Mouse (Mus musculus): ENCODE results near the gene Cd84.
"Not testable (repeated sequence)": the region's sequence is repeated elsewhere in the genome, so short reads cannot be mapped to it uniquely, and the experiment has no call there.

Cd84 gene

DNA sequence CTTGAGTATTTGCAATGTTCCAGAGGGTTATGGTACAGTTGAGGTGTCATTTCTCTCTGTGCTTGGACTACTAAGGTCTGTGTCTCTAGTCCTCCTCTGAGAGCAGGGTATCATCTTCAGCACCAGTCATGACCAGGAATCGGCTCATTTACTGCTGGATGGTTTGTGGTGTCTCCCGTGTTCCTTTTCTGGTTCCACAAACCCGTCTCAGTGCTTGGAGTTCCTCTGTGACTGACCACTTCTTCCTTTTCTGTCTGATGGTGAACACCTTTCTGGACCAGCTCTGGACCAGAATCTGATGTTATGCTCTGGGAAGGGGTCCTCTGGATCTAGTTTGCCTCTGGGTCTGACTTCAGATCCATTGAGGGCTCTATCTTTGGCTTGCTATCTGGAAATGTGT lies at the start of gene Cd84:
Cd84 (plus strand) TSS at position 210 of the 400 bp plus-strand sequence.
- no peak for DNase-seq (ENCODE audit: low read depth)

GRCm38 (mm10) chr1:171791491-171791890 lies 48.0 kb upstream of the Cd84 start:
- DNase-seq (ENCODE audit: low read depth) = no peak

- DNase-seq (ENCODE audit: low read depth) = peak; percentile 52
Observed at GRCm38 (mm10) chr1:171796185-171796584, 43.3 kb upstream of the Cd84 start.

DNA sequence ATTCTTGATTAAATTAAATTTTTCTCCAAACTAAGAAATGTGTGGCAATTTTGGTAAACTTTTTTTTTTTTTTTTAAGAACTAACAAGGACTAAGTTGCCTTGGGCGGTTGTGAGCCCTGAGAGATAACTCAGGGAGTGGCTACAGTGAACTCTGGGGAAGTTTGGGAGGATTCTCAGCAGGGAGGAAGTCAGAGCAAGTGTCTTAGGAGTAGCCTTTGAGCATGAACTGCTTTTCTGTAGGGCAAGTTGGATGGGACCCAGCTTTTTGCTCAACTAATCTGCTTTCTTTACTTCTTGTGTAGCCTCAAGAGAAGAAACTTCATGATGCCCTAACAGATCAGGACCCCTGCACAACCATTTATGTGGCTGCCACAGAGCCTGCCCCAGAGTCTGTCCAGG lies 41.7 kb upstream of the Cd84 start:
- no peak for DNase-seq (ENCODE audit: low read depth)

DNA sequence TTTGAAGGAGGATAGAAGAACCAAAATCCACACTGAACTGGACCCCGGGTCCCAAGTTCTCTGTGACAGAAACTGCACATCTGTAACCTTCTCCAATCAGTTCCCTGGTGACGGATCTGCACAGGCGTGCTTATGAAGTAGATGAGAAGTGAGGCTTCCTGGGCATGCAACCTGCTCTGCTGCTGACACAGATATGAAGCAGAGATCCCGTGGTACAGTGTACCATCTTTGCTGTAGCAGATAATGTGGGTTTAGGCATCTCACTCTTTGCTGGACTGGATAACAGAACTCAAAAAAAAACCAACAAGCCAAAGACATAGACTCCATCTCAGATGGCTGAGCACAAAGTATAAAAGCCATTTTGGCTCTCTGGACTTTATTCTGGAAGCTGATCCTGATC lies 39.8 kb upstream of the Cd84 start:
- DNase-seq (ENCODE audit: low read depth) = no peak

GRCm38 (mm10) chr1:171811048-171811447 lies 28.4 kb upstream of the Cd84 start:
- DNase-seq (ENCODE audit: low read depth) = not testable (repeated sequence)

DNA sequence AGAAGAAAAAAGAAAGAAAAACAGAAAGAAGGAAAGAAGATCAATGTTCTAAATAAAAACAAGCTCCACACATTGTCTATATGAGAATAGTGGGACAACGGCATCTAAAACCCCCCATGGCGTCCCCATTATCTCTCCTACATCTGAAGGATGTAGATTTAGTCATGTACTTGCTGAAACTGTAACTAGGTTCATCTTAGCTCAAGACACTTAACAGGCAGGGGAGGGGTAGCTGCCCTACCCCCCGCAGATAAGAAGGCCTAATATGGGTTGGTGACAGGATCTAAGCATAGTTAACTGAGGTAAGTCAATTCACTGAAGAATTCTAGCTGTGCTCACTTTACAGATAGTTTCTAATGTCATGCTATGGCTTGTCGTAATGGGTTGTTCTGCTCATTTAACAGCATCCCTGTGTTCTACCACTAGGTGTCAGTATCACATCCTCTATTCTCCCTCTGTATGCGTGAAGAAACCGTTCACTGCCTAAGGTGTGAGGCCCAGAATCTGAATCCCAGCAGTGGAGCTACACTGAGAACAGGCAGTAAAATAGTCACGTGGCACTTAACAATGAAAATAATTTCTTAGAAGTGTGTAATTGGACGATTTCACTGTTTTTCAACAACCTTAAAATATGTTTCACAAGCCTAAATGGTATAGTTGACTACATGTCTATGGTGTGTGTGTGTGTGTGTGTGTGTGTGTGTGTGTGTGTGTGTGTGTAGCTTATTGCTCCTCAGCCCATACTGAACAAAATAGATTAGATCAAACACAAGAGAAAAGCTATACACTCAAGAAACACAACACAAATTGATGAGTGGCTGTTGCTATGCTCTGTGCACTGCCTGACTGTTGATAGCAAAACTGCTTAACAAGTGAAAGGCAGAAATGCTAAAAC lies 23.7 kb upstream of the Cd84 start:
- DNase-seq (ENCODE audit: low read depth) = peak; percentile 89

- no peak for DNase-seq (ENCODE audit: low read depth)
Observed at GRCm38 (mm10) chr1:171816991-171817390, 22.5 kb upstream of the Cd84 start.

DNA sequence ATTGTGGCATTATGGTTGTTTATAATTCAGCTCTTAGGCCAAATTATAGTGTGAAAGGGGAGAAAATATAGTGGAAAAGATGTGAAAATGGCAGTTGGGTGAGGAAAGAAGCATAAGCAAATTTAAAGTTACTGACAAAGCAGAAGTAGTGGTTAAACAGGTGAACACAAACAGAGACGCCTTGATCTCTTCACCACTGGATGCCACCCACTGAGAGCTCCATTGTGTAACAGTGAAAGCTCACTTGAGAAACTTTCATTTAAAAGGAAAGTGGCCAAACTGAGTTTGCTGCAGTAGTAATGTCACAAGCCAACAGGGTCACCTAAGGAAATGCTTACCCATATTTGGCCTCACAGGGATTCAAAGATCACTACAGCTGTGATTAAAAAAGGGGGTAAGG lies 18.2 kb upstream of the Cd84 start:
- no peak for DNase-seq (ENCODE audit: low read depth)

- peak; percentile 60 for DNase-seq (ENCODE audit: low read depth)
Observed at GRCm38 (mm10) chr1:171825462-171825861, 14.0 kb upstream of the Cd84 start.

- DNase-seq (ENCODE audit: low read depth) = peak; percentile 80
Observed at GRCm38 (mm10) chr1:171826164-171826563, 13.3 kb upstream of the Cd84 start.

DNA sequence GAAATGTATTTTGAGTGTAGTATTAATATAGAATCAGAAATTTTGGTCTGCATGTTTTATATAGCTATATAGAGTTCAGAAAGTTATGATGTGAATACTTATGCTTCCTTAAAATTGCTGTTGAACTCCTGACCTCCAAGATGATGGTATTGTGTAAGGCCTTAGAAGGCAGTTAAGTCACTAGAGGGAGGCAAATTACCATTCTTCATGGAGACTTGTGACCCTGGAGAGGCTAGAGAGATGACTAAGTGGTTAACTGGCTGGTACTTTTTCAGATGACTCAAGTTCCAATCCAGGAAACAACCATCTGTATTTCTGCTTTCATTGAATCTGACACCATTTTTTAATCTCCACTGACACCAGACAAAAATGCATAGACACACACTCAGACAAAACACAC lies 11.8 kb upstream of the Cd84 start:
- peak; percentile 85 for DNase-seq (ENCODE audit: low read depth)

DNA sequence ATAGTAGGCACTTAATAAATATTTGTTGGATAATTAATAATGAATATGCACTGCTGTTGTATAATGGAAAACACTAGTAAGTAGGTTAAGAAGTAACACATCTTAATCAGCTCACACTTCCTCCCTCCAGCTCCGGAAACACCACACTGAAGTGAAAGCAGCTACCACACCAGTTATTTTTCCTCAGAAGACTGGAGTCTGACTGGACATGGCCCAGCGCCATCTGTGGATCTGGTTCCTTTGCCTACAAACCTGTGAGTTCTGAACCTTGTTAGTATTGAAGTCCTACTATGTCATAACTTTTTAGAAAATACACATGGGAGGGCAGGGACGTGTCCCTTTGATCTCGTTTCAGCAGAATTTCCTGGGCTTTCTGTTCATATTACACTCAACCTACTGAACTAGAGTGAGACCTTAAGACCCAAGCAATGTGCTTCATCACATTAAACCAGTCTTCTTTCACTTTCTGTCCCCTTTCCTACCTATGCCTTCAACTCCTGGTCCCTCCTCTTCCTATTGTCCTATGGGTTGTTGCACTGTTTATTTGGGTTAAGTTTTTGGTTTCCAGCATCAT lies 1.0 kb downstream of the Cd84 start:
- DNase-seq (ENCODE audit: low read depth) = peak; percentile 80

GRCm38 (mm10) chr1:171845035-171845754 lies 5.7 kb downstream of the Cd84 start:
- peak; percentile 75 for DNase-seq (ENCODE audit: low read depth)

DNA sequence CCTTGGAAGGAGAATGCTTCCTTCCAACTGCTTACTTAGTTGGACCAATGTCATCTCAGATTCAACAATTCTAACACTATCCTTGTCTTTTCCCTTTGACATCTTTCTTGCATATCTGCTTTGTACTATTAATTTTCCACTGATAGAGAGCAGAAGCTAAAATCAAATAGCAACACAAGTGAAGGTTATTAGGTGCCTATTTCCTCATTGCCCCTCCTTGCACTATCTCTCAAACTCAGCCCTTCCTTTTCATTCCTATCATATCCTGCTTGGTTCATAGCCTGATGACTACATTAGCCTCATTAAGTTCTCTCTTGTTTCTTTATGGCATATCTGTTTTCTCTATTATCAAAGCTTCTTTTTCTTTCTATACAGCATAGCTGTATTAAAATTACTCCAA lies 8.7 kb downstream of the Cd84 start:
- DNase-seq (ENCODE audit: low read depth) = no peak

DNA sequence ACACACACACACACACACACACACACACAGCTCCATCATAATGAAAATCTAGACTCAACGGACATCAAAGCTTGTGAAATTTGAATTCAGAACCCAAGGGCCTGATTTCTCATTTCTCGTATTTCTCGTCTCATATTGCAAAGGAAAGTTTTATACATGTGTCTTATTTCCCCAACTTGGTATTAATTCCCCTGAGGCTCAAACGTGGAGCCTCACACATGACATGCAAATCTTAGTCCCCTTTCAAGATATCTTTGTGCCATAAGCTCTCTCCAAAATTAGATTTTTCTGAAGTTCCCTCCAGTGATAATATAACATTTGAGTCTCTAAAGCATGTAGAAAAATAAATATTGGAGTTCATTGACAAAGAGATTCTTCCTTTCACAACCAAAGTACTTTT lies 9.3 kb downstream of the Cd84 start:
- no peak for DNase-seq (ENCODE audit: low read depth)

DNA sequence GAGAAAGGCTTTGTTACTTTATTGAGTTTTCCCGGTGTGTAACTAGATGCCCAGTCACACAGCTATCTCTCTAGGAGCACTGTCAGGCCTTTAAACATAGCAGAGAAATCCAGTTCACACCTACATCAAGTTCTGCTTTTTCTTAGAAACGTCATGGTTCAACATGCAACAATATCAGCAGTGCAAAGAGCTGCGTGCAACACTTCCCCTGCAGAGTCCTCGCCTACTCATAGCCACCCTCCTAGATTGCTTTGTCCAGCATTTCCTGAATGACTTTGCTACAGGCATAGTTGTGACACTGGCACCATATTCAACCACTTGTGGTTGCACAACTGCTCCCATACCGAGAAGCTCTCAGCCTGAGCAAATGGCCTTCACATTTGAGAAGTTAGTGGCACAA lies 10.0 kb downstream of the Cd84 start:
- DNase-seq (ENCODE audit: low read depth) = peak; percentile 21

GRCm38 (mm10) chr1:171865467-171865866 lies 26.0 kb downstream of the Cd84 start:
- peak; percentile 53 for DNase-seq (ENCODE audit: low read depth)

- DNase-seq (ENCODE audit: low read depth) = no peak
Observed at GRCm38 (mm10) chr1:171886989-171887388, 47.5 kb downstream of the Cd84 start.

DNA sequence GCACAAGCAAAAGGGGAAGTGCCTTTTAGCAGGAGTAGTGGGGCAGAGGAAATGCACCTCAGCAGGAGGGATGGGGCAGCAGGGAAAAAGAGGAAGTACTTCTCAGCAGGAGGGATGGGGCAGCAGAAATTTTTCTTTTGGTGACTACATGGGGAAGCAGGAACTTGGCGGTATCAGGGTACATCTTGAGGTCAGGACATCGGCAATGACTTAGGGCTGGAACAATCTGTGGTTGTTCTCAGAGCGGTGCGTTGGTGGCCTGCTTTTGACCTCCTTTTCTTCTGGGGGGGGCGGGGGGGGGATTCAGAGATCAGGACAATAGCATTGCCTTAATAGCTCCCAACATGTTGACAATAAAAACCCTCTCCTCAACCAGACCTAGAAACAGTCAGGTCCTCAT lies 55.9 kb downstream of the Cd84 start, which contains the start of gene Gm10521:
Gm10521 (plus strand) TSS at position 301 of the 400 bp plus-strand sequence.
- DNase-seq (ENCODE audit: low read depth) = not testable (repeated sequence)

DNA sequence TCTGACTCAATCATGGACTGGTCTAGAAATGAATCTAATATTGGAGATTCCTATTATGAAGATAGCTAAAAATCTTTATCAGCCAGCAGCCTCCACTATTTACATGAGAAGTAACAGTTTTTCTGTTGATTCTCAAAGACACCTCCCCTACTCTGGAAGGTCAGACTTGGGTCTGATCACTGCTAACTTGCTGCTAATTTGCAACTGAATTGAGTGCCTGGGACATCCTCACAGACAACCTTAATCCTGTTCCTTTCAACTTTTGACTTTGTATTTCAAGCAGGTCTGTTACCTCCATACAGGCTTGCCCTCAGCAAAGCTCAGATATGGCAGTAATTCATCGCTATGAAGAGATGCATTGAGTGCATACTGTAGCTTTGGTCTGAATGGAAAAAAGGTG lies 64.5 kb downstream of the Cd84 start:
- no peak for DNase-seq (ENCODE audit: low read depth)

DNA sequence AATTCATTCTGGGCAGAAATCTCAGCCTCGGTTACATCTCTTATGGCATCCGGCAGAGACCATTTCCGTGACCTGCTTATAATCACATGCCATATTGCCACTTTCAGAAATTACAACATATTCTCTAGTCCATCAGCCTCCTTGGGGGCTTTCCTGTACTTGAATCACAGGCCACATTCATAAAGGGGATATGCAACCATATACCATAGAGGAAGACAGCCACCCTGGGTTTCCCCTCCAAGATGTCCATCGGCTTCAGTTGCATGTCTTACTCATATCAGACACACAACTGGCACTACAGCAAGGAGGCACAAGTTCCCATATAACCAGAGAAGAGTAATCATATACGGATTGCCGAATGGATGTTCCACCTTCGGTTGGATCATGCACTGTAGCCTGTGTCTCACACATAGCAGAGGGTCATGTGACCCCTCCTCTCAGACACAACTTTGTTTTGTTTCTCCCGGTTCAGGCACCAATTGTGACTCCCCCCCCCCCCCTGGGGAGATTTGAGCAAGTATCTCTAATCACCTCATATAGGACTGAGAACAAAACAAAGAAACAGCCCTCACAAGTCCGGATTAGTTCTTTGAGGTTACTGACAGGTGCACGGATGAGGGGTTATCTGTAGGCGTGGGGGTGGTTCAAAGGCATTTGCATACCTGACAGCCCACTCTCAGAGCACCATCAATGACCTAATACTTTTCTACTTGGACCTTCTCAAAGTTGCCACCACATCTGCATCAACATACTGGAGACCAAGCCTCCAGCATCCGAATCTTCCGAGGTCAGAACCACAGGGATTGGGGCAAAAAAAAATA lies 76.4 kb downstream of the Cd84 start:
- peak; percentile 79 for DNase-seq (ENCODE audit: low read depth)

All from induced T-regulatory cell, adult 2 months (primary cell).